Mouse (Mus musculus): ENCODE results near the gene Scube1.

DNA sequence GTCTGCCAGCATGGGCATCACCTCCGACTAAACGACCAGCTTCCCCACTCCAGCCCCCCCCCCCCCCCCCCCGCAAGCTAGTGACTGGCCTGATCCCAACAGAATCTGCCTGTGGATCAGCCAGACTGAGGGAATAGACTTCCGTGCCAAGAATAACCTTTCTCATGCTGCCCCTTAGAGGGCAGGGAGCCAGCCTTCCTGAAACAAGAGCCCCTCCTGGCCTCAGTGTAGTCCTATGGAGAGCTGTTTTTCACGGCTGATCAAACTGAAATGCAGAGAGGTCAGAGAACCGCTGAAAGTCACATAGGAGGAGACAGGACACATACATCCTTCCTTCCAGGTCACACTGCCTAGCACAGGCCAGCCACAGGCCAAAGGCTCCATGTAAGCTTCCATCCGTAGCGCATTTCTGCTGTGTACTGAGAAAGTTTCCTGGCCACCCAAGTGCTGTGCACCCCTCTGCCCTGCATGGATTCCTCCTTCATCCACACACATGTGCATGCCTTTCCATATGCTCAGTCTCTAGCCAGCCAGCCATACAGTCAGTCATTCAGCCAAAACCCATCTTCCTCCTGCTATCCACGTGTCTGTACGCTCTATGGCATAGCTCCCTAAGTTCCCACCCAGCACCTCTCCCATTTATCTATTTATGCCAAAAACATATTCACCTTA lies 18.2 kb downstream of the Scube1 start:
- TF ChIP-seq CTCF (IDR thresholded peaks at IDR 0.05; ENCODE audit: borderline replicate concordance, control insufficient read depth, extremely low read depth, insufficient read depth, low read length, poor library complexity) = no peak
- no peak for TF ChIP-seq POLR2A (IDR thresholded peaks at IDR 0.05; ENCODE audit: control insufficient read depth, extremely low read depth, insufficient read depth, low read length, poor library complexity)

Measured in thymus, adult 2 months (tissue).